Mouse (Mus musculus) ES-Bruce4 (cell line): ENCODE results near the gene Itk.

Experiments
- CTCF ChIP-seq: IDR thresholded peaks from one replicate; pipeline ENCODE4 v1.8.1; 2011; ENCODE audit warnings: low read depth, low read length
- EP300 ChIP-seq: IDR thresholded peaks from 2 replicates; pipeline ENCODE4 v1.6.1; 2011; ENCODE audit warnings: low read depth, low read length; ENCODE audit not compliant: insufficient read depth
- POLR2A ChIP-seq: IDR thresholded peaks from one replicate; pipeline ENCODE4 v1.8.1; 2011; ENCODE audit warnings: low read length; ENCODE audit not compliant: insufficient read depth

DNA sequence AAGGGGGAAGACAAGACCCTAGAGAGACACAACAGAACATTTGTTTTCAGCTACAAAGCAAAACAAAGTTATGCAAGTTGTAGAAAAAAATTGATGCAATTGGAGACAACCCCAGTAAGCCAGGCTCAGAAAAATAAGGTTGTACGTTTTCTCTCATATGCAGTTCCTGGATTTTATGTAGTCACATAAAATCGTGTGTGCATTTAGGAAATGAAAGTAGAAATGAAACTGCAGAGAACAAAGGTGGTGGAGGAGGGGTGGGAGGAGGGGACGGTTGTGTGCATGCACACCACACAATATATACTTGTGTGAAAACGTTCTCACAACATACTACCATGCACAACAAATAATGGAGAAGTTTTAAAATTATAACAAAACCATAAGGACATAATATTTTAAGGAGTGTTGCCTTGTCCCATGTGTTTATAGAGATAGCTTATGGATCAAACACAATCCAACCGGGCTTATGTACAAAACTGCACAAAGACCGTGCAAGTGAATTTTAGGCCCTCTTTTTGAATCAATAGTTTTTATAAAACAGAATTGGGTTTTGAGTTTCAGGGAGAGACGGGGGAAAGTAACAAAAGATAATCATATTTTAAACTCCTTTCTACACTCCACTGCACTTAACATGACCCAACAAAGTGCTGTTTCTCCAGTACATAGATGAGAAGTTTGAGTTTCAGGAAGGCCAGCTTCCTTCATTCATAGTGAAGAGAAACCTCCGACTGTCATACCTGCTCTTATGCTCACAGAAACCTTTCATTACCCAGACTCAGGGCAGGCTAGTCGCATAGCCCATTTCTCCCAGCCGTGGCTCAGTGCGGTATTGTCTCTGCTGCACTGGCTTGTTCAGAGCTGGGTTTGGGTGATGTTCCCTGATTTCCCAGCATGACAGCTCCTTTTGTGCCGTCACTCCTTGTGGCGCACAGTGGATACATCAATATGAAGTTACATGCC lies 16.0 kb downstream of the Itk start:
- TF ChIP-seq CTCF = no peak
- no peak for TF ChIP-seq POLR2A
- TF ChIP-seq EP300 = no peak
